8 mouse cellular contexts compared by ENCODE assay signal in genomic region chr4:152007481-152008147, GRCm38 (mm10). TPM values are rescaled to one million over a fixed set of nuclear protein-coding genes. Genes with fewer than 3 reads are reported as not detected.
A peak's percentile ranks its signal among the peaks of the same experiment; 100 is the strongest.
DNase-seq lines count a peak whose midpoint lies in the region; ATAC-seq and TF ChIP-seq lines count a peak whose summit lies in the region.

No protein-coding gene starts in this region.

- no peak overlapping the region for H3K27ac ChIP-seq in limb, embryonic 11.5 days (replicated peaks; ENCODE audit: low read depth, low read length)
- no peak overlapping the region; the same call in 1 of the 2 replicates for H3K27ac ChIP-seq in midbrain, postnatal 0 days (ENCODE audit: low read depth, low read length)

- peaks cover 27% of the 10 kb centered on the region for H3K4me1 ChIP-seq in limb, embryonic 11.5 days (ENCODE audit: control insufficient read depth, insufficient read depth, low read length)
- H3K4me1 ChIP-seq in midbrain, postnatal 0 days (ENCODE audit: insufficient read depth, low read length): peaks cover 11% of the 10 kb centered on the region; the same call in 1 of the 2 replicates

- no peaks in the 10 kb centered on the region for H3K36me3 ChIP-seq in limb, embryonic 11.5 days (ENCODE audit: control insufficient read depth, insufficient read depth, low read length)
- no peaks in the 10 kb centered on the region for H3K36me3 ChIP-seq in midbrain, postnatal 0 days (ENCODE audit: insufficient read depth, low read length)

- 4% methylated on average over 8 of the region's 8 CpGs for WGBS in limb, embryonic 11.5 days
- 6% methylated on average over 8 of the region's 8 CpGs for WGBS in midbrain, postnatal 0 days

- 0 out of 2 replicates have a peak, but pooled peaks cover 3% of the 10 kb centered on the region for H3K27me3 ChIP-seq in limb, embryonic 11.5 days (ENCODE audit: control insufficient read depth, insufficient read depth, low read length)
- peaks cover 21% of the 10 kb centered on the region for H3K27me3 ChIP-seq in midbrain, postnatal 0 days (ENCODE audit: insufficient read depth, low read length)

- H3K4me2 ChIP-seq in limb, embryonic 11.5 days (ENCODE audit: low read depth, severe bottlenecking): peak overlapping the region; percentile 100
- peak overlapping the region; percentile 99 for H3K4me2 ChIP-seq in midbrain, postnatal 0 days (ENCODE audit: low read depth, low read length, poor library complexity, severe bottlenecking)

- DNase-seq in embryo, embryonic 10 days (ENCODE audit: low spot score): peak; percentile 64
- DNase-seq in embryo, embryonic 9.5 days (ENCODE audit: extremely low spot score): no peak
- peak; percentile 83 for DNase-seq in brain, adult 2 months (ENCODE audit: low read depth, low spot score)
- peak; percentile 72 for DNase-seq in heart, postnatal 10 days
- peak; percentile 43 for DNase-seq in limb, embryonic 11.5 days (ENCODE audit: low spot score)
- DNase-seq in midbrain, postnatal 0 days (ENCODE audit: low spot score): no peak
- DNase-seq in frontal cortex, adult 2 months (ENCODE audit: extremely low spot score in 1 of 2, low spot score in 1 of 2): no peak
- DNase-seq in spleen, postnatal 4 days (ENCODE audit: low spot score in 2 of 2): no peak

- TF ChIP-seq CTCF in midbrain, postnatal 0 days (IDR thresholded peaks at IDR 0.05): no peak

- H3K4me3 ChIP-seq in limb, embryonic 11.5 days (ENCODE audit: low read depth, low read length): peak overlapping the region; percentile 84
- H3K4me3 ChIP-seq in midbrain, postnatal 0 days (ENCODE audit: low read depth, low read length): peak overlapping the region; percentile 58

- intact Hi-C loops in heart, postnatal 10 days (cut with DNase I): no loop called here

- H3K9ac ChIP-seq in limb, embryonic 11.5 days (ENCODE audit: low read length): no peak overlapping the region
- no peak overlapping the region for H3K9ac ChIP-seq in midbrain, postnatal 0 days (replicated peaks; ENCODE audit: low read length, poor library complexity, severe bottlenecking)

- ATAC-seq in limb, embryonic 11.5 days (ENCODE audit: insufficient number of reproducible peaks, low FRiP score, low TSS enrichment, low read depth): no peak
- no peak for ATAC-seq in midbrain, postnatal 0 days (ENCODE audit: low FRiP score)

- no peaks in the 10 kb centered on the region for H3K9me3 ChIP-seq in limb, embryonic 11.5 days (ENCODE audit: control insufficient read depth, low read length)
- H3K9me3 ChIP-seq in midbrain, postnatal 0 days (ENCODE audit: low read length): no peaks in the 10 kb centered on the region

RNA-seq across cellular contexts. Expression of gene Klhl21, which starts 1.0 kb away (rescaled TPM):
- total RNA-seq in heart, postnatal 10 days (2021): 10 to 100 TPM; 43.5 to 49.4 TPM
- 4.7 and 6.4 TPM in 2 replicates for polyA plus RNA-seq in limb, embryonic 11.5 days (2014; fragmentation: Nextera tagmentation; extraction: Ambion mirVana)
- 9.0 and 13.2 TPM in 2 replicates for total RNA-seq in midbrain, postnatal 0 days (2014; rRNA removed)
- polyA plus RNA-seq in midbrain, postnatal 0 days (2015; fragmentation: Nextera tagmentation; extraction: Ambion mirVana): 3.5 and 4.1 TPM in 2 replicates
- 11.2 and 12.1 TPM in 2 replicates for polyA plus RNA-seq in frontal cortex, adult 2 months (2012; rRNA removed)

RNA-seq across cellular contexts. Expression of gene Phf13, which starts 11.6 kb away (rescaled TPM):
- total RNA-seq in heart, postnatal 10 days (2021): 10 to 100 TPM in 1 of 2 experiments, 1 to 10 TPM in 1; 8.5 to 11.3 TPM
- polyA plus RNA-seq in limb, embryonic 11.5 days (2014; fragmentation: Nextera tagmentation; extraction: Ambion mirVana): 28.6 and 29.4 TPM in 2 replicates
- total RNA-seq in midbrain, postnatal 0 days (2014; rRNA removed): 17.2 and 18.3 TPM in 2 replicates
- polyA plus RNA-seq in midbrain, postnatal 0 days (2015; fragmentation: Nextera tagmentation; extraction: Ambion mirVana): 16.6 and 17.1 TPM in 2 replicates
- polyA plus RNA-seq in frontal cortex, adult 2 months (2012; rRNA removed): 9.1 and 9.3 TPM in 2 replicates

RNA-seq across cellular contexts. Expression of gene Thap3, which starts 18.8 kb away (rescaled TPM):
- total RNA-seq in heart, postnatal 10 days (2021): 10 to 100 TPM; 10.3 to 12.5 TPM
- 27.3 and 29.5 TPM in 2 replicates for polyA plus RNA-seq in limb, embryonic 11.5 days (2014; fragmentation: Nextera tagmentation; extraction: Ambion mirVana)
- total RNA-seq in midbrain, postnatal 0 days (2014; rRNA removed): 13.8 and 21.1 TPM in 2 replicates
- 42.7 and 45.7 TPM in 2 replicates for polyA plus RNA-seq in midbrain, postnatal 0 days (2015; fragmentation: Nextera tagmentation; extraction: Ambion mirVana)
- 29.8 and 39.4 TPM in 2 replicates for polyA plus RNA-seq in frontal cortex, adult 2 months (2012; rRNA removed)

RNA-seq across cellular contexts. Expression of gene Zbtb48, which starts 19.9 kb away (rescaled TPM):
- total RNA-seq in heart, postnatal 10 days (2021): 1 to 10 TPM; 4.9 to 5.2 TPM
- polyA plus RNA-seq in limb, embryonic 11.5 days (2014; fragmentation: Nextera tagmentation; extraction: Ambion mirVana): 21.0 and 23.9 TPM in 2 replicates
- total RNA-seq in midbrain, postnatal 0 days (2014; rRNA removed): 7.8 and 8.9 TPM in 2 replicates
- polyA plus RNA-seq in midbrain, postnatal 0 days (2015; fragmentation: Nextera tagmentation; extraction: Ambion mirVana): 17.0 and 20.6 TPM in 2 replicates
- polyA plus RNA-seq in frontal cortex, adult 2 months (2012; rRNA removed): 17.6 and 19.1 TPM in 2 replicates

RNA-seq across cellular contexts. Expression of gene Tas1r1, which starts 30.8 kb away (rescaled TPM):
- total RNA-seq in heart, postnatal 10 days (2021): under 1 TPM; 0.10 to 0.17 TPM
- 0.40 and 0.75 TPM in 2 replicates for polyA plus RNA-seq in limb, embryonic 11.5 days (2014; fragmentation: Nextera tagmentation; extraction: Ambion mirVana)
- 0.11 and 1.5 TPM in 2 replicates for total RNA-seq in midbrain, postnatal 0 days (2014; rRNA removed)
- 1.6 TPM in 2 replicates for polyA plus RNA-seq in midbrain, postnatal 0 days (2015; fragmentation: Nextera tagmentation; extraction: Ambion mirVana)
- polyA plus RNA-seq in frontal cortex, adult 2 months (2012; rRNA removed): 0.13 and 0.20 TPM in 2 replicates

Comparison
In these comparisons a context has a peak if more than half of its experiments do, and no peak if none do; other contexts are left out.
1. DNase-seq: peak in embryo, embryonic 10 days (single experiment), brain, adult 2 months (single experiment), heart, postnatal 10 days (2 of 2) and limb, embryonic 11.5 days (single experiment); none in embryo, embryonic 9.5 days (single experiment), midbrain, postnatal 0 days (single experiment), frontal cortex, adult 2 months (0 of 2) and spleen, postnatal 4 days (0 of 2).